Mouse (Mus musculus): ENCODE measurements around the gene Zfp451.
"Not testable (repeated sequence)": the region's sequence is repeated elsewhere in the genome, so short reads cannot be mapped to it uniquely, and the experiment has no call there.

Gene Zfp451

DNA sequence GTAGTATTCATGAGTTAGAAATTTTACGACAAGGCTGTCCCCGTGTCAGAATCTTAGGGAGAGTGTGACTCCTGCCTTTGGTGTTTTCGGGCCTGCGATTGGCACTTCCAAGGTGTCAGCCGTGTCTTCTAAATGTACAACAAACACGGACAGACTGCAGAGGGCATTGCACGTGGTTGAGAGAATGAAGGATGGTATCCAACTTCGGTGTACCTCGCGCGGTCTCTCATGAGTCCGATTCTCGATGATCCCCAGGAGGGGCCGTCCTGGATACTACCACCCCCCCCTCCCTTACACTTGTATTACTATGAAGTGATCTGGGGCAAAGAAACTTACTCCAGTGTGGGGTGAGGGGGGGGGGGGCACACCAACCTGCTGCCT, 57.4 kb downstream of the Zfp451 start:
- no peak for DNase-seq

DNA sequence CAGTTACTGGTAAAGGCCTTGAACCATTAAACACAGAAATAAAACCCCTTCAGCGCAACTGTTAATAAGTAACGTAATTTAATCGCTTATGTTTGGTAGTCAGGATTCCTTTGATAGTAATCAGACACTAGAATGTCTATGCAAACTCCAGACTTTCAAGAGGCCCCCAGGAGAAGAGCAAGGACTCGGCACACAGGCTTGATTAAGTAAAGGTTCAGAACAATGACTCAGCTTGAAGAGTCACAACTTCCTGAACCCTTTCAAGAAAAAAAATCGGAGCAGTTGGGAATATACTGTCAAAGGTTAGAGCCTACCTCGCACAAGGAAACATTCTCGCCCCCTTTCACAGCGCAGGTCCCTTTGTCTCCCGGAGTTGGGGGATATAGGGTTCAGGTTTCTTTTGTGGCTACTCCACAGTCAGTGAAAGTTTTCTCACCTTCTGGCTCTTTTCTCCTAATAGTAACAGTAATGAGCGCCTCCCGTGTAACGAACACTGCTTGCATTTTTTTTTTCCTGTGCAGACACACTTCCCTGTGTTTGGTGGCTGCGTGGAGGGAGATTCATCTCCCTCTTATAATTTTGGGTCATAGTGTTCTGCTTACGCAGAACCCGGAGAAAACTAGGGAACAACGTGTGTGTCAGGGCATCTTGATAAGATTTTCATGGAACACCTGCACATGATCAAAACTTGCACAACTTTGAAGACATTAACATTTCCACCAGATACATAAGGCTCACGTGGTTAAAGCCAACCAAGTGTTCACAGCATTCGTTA, 58.0 kb downstream of the Zfp451 start:
- no peak for DNase-seq

DNA sequence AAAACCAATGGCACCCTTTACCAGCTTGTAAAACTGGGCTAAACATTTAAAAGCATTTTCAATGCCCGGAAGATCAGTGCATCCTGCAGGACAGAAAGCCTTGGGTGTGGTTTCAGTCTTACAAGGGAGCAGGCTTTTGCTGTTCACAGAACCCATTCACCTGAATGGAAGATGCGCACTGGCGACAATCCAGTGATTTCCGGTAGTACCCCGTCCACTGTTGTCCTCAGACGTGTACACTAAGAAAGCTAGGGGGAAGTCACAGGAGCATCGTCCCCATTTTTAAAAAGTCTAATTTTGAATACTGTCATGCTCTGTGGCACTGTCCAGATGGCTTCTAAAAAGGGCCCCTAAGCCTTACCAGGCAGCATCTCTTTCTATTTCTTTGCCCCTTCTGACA, 58.6 kb downstream of the Zfp451 start:
- no peak for DNase-seq

DNA sequence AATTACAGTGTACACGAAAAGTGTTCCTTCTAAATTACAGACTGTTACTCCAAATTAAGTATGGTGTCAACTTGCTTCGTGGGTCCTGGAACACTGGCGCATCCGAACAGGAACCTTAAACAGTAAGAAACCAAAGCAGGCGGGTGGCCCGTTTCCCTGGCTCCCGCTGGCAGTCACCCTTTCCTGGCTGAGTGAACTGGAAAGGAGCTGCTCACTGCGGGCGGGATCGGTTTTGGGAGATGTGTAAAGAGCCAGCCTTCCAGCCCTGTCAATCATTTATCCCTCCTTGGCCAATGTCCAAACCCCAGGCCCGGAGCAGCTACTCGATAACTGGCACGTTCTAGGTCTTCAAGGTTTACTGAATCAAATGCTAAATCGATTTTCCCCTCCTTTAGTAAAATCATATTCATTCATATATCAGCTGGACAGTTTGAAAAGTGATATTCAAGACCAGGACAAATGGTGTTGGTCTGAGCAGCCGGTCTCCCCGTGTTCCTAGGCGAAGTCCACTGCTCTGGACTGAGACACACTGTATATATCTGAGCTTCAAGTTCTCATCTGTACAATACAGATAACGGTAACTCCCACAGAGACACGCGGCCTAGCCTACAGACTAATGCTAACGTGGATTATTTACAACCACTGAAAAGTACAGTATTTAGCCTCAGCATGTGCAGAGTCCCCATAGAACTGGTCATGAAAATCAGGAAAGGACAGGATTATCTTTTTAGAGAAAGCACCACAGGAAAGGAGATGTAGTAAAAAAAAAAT, 59.2 kb downstream of the Zfp451 start:
- no peak for DNase-seq

DNA sequence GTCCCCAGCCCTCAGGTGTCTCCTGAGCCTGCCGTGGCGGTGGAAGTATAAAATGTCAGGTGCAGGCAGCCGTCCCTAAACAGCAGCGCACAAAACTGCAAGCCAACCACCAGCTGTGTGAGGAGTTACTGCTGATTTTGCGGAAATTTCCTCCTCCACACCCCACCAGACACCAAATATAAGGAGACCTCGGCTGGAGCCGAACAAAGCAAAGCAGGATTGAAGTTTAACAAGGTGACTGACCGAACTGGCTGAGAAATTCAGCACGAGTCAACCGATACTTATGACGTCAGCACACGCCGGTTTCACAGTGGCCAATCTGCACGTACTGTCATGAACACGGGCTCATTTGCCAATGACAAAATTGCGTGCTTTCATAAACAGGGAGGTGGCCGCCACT, 60.3 kb downstream of the Zfp451 start:
- DNase-seq: no peak

DNA sequence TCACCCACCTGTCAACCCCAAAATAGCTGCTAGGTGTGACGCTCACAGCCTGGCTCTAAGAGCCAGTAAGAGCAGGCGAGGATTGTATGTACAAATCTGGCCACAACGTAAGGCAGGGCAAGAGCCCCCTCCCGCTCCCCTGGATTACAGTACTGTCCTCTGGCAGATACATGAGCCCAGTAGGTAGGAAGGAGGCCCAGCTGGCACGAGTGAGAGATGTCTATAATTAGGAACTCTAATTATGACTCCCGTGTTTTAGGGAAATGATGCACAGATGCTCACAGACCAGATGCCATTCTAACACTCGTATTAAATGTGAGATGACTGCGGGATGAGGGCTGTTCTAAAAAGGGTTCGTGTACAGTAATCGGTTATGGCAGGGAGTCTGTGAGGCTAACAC, 63.1 kb downstream of the Zfp451 start:
- DNase-seq: no peak

DNA sequence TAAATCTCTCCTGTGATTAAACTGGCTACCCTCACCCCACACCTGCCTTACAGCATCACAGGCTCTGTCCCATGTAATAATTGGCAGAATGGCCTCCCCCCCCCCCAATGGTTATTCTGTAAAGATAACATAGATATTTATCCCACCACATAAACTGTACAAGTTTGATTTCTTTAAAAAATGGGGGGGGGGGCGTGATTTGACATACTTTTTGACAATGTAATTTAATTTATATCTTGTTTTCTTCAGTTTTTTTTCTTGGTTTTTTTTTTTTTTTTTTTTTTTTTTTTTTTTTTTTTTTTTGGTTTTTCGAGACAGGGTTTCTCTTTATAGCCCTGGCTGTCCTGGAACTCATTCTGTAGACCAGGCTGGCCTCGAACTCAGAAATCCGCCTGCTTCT, 64.7 kb downstream of the Zfp451 start:
- not testable (repeated sequence) for DNase-seq

DNA sequence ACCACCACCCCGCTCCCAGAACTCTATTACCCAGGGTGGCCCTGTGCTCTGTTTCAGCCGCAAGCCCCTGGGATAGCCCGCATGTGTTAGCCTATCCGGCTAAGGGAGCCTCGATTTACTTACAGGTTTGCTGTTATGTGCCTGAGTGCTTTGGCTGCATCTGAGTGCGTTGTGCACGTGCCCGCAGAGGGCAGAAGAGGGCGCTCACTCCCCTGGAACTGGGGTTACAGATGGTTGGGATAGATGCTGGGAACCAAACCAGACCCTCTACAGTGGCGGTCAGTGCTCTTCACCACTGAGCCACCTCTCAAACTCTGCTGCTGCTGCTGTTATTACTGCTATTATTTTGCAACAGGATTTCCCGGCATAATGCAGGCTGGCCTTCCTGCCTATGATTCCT, 65.3 kb downstream of the Zfp451 start:
- no peak for DNase-seq

DNA sequence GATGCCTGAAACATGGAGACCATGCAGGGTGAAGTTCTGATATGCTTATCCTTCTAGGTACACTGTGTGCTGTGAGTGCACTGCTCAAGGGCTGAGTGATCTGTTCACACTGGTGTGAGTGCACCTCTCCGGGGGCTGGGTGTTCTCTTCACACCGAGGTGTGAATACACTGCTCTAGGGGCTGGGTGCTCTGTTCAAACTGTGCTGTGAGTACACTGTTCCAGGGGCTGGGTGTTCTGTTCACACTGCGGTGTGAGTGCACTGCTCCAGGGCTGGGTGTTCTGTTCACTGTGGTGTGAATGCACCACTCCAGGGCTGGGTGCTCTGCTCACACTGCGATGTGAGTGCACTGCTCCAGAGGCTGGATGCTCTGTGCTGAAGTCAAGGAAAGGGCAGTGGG, 68.5 kb downstream of the Zfp451 start:
- no peak for DNase-seq

DNA sequence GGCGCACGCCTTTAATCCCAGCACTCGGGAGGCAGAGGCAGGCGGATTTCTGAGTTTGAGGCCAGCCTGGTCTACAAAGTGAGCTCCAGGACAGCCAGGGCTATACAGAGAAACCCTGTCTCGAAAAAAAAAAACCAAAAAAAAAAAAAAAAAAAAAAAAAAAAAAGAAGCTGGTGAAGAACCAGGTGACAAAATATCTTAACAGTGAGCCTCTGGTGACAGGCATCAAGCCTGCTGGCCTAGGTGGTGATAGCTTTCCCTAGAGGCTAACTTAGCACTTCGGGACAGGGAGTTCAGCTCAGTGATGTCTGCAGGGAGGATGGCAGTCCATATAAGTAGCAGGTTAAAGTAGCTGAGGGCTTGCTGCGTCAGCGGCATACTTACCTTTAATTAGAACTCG, 69.6 kb downstream of the Zfp451 start:
- not testable (repeated sequence) for DNase-seq

DNA sequence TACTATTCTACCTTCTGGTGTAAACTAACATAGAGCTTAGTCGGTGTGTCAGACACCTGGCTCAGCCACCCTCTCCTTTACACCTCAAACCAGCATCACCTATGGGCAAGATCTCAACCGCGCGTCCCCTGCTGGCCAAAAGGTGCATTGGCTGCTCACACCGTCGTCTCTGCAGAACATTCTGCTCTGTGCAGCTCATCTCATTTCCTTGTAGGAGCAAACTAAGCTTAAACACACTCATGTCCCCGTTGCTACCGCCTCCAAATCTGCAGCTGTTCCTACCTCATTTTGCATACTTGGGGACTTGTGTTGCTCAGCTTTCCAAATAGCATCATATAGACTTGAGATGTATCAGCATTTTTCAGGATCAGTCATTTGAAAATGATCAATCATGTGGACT, 71.5 kb downstream of the Zfp451 start:
- peak; percentile 53 for DNase-seq

DNA sequence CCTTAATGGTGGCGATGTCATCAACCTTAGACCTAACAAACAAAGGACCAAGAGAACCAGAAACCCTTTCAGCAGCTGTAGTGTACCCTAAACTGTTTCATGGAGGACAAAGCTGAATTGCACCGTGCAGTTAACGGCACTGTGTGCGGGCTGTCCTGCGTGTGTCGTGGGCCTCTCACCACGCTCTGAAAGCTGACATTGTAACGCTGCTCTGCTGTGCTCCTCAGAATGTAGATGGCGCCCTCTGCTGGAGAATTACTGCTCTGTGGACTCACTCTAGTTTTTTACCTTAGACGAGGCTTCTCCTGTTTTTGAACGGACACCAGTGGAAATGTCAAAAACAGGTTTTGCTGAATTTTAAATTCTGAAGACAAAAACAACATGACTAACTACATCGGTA, 75.1 kb downstream of the Zfp451 start:
- peak; percentile 70 for DNase-seq

DNA sequence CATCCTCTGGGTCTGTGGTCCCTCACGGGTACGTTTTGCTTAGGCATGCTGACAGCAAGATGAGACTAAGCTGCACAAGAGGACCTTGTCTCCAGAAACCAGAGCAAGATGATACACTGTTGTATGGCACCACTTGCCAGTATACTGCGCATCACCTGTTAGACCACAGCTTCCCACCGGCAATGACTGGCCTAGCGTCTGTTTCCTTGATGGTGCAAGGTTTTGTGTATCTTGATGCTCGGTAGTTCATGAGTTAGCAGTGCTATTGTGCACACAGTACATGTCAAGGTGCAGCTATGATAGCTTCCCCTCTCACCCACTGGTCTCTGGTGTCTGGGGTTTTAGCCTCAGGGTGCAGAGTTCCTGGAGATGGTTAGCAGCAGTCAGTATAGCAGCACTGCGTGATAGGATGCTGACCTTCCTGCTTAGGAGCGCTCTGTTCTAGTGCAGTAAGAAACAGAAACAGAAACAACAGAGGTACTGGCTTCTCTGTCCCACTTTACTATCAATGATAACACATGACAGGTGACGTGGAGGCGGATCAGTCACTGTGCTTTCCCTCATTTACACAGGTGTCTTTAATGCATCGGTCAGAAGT, 75.6 kb downstream of the Zfp451 start:
- no peak for DNase-seq

DNA sequence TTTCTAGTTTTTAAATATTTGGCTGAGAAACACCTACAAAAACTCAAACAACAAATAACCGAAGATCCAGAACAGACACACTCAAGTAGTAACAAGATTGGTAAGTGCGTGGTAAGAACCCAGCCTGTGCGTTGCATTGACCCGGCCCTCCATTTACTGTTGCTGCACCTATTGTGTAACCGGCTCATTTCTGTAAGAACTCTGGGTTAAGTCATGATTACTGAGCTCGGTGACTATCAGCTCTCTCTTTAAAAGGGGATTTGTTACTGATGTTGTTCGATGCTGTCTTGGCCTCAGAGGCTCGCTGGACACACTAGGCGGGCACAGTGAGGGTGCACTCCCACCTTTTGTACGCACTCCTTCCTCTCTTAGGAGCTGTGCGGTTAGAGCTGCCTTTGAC, 76.1 kb downstream of the Zfp451 start:
- DNase-seq: no peak

DNA sequence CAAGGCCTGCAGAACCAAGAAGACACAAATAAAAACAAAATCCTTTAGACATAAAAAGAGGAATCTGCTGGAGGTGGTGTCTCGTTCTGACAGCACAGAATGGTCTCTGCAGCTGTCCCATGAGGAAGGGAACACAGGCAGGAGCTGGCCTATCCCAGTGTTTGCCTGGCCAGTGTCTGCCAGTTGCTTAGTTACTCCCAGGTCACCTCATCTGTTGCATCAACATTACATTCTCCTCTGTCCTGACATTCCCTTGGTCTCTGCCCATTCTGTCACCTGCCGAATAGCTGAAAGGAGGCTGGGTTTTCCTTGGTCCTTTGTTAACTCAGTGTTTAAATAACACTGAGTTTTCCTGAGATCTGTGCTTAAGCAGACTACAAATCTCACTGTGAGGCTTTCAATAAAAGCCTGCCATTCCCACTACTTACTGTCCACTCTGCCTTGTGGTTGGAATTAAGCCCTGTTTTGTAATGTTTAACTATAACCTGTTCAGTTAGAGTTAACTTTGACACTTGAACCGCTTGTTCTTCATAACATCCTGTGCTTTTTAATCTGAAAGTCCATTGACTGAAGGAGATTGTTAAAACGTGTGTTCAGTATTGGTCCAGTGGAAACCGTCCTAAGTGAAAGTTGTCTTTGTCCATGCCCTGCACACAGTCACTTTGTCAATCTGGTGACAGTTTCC, 80.3 kb downstream of the Zfp451 start:
- DNase-seq: no peak

DNA sequence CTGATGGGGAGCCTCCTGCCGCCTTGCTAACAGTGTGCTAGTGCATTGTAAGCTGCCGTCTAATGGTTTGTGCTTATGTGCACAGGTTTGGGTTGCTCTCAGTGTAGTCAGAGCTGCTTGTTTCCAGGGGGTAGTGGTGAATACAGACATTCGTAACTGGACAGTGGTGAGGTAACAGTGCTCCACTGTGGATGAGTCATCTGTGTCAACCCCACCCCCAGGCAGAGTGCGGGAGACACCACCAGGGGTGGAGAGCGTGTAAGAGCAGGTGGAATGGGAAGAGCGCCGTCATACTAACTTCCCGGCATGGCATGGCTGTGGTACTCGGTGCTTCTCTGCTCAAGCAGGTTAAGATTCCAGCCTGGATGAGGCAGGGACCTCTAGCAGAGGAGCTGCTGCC, 81.4 kb downstream of the Zfp451 start:
- no peak for DNase-seq

DNA sequence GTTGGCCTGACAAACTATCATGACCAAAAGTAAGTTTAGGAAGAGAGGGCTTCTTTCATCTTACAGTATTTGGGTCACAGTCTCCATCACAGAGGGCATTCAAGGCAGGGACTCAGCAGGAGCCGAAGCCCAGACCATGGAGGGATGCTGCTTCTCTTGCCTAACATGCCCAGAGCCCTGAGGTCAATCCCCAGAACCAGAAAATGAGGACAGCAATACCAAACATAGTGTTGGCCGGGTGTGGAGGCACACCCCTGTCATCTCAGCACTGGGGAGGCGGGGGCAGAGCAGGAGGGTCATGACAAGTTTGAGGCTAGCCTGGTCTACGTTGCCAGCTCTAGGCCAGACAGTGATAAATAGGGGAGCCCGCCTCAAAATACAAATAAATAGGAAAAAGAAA, 89.3 kb downstream of the Zfp451 start:
- DNase-seq: no peak

DNA sequence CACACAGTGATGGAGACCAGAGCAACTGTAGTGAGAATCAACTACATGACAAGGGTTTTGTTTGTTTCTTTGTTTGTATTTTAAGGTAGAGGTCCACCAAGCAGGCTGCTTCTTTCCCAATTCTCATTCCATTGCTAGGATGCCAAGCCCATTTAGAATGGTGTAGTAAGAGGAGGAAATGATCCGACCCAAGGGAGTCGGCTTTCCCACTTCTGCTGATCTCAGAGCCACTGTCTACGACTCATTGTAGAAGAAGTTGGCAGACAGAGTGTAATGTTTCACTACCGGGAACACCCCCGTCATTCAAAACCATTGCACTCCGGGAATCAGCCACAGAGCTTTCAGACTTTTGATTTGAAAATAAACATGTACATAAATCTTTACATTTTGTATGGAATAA, 89.9 kb downstream of the Zfp451 start:
- no peak for DNase-seq

DNA sequence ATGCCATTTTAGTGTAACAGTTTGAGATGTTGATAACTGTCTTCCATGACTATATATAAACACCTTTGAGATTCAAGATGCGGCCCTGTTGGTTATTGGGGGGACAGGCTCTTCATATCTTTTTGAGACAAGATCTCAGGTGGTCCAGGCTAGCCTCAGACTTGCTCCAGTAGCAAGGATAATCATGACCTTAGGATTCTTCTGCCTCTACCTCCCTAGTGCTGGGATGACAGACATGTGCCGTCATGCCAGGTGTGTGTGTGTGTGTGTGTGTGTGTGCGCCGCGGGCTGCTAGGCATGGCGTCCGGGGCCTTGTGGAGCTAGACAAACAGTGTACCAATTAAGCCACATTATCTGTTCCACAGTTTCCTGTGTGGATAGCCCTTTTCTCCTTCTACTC, 93.4 kb downstream of the Zfp451 start:
- DNase-seq: no peak

DNA sequence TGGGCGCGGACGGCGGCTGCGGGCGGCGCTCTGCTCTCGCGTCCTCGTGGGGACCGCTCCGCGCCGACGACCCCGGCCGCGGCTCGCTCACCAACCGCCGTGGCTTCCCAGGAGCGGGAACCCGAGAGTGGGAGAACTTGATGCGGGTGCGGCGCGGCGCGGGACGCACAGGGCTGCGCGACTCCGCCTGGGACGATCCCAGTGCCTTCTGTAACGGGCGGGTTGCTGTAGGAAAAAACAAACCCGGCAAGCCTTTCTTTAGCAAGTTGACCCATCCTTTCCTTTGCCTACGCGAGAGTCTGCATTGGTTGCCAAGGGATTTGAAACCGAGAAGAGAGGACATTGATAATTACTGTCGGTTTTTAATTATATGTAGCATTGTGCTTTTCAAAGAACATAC, 94.2 kb downstream of the Zfp451 start:
- no peak for DNase-seq

DNA sequence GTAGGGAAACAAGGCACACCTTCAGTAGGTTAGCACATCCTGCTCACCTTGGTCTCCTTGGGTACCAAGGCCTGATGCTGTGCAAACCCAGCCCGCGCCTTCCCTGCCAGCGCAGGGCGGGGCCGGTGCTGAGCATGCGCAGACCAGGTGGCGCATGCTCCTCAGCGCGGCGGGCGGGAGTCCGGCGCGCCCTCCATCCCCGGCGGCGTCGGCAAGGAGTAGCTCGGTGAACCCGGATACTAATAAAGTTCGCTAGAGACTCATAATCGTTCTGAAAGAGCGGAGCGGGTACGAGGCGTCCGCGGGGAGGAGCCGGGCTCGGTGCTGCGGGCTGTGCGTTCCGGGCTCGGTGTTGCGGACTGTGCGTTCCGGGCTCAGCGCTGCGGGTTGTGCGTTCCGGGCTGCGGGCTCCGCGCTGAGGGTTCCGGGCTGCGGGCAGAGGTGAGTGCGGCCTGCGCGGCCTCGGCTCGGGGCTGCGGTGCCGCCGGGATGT, 94.6 kb downstream of the Zfp451 start, which contains the start of gene Rab23:
Rab23 (plus strand) TSS at position 155 of the 493 bp plus-strand sequence.
- peak; percentile 87 for DNase-seq

DNA sequence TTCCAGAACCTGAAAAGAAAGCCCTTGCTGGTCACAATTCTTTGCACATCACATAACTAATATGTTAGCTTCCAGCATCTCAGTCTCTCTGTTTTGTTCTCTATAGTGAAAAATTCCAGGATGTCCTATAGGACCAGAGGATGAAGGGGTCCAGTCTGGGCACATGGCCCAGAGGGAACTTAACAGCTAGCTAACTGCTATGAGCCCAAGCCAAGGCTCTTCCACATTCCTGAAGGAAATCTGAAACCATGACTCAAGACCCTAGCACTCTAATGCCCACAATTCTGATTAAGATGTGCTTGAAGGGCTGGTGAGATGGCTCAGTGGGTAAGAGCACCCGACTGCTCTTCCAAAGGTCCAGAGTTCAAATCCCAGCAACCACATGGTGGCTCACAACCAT, 96.8 kb downstream of the Zfp451 start:
- no peak for DNase-seq

DNA sequence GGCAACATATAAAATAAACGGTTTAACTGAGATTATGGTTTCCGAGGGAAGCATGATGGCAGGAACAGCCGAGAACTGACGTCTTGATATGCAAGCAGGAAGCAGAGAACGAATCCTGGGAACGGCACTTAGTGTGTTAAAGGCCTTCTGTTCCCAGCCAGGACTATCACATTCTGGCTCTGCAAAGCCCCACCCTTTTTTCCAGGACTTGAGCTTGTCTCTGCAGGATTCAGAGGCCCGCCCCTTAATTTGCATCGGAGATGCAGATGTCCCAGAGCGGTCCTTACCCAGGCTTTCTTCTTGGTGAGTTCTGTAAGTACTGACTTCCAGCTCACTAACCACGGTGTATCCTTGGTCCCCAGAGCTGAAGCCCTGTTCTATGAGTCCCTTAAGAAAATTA, 99.6 kb downstream of the Zfp451 start:
- no peak for DNase-seq
